Mouse (Mus musculus) thymus, adult 2 months (tissue): ENCODE data around the gene Orm3.

Source experiments
- CTCF ChIP-seq: fragments of 200-500 bp; IDR thresholded peaks from 2 replicates; pipeline ENCODE4 v1.5.1; 2012; ENCODE audit warnings: mild to moderate bottlenecking, control low read depth, low read length, moderate library complexity, borderline replicate concordance; ENCODE audit not compliant: control insufficient read depth, poor library complexity, insufficient read depth; ENCODE audit errors: extremely low read depth
- POLR2A ChIP-seq: fragments of 200-500 bp; IDR thresholded peaks from 2 replicates; pipeline ENCODE4 v1.6.1; 2012; ENCODE audit warnings: mild to moderate bottlenecking, low read length, control low read depth, moderate library complexity; ENCODE audit not compliant: control insufficient read depth, poor library complexity, insufficient read depth; ENCODE audit errors: extremely low read depth

- no peak for TF ChIP-seq POLR2A
- no peak for TF ChIP-seq CTCF
Measured at GRCm38 (mm10) chr4:63348524-63348923, 7.4 kb upstream of the Orm3 start.
